Mouse (Mus musculus): ENCODE results near the gene Siae. TPM values are rescaled to one million over a fixed set of nuclear protein-coding genes. Genes with fewer than 3 reads are reported as not detected.
A peak's percentile ranks its signal among the peaks of the same experiment; 100 is the strongest.

Gene Siae
- polyA plus RNA-seq, 1 experiment from 2014 or later: 16.6 TPM

DNA sequence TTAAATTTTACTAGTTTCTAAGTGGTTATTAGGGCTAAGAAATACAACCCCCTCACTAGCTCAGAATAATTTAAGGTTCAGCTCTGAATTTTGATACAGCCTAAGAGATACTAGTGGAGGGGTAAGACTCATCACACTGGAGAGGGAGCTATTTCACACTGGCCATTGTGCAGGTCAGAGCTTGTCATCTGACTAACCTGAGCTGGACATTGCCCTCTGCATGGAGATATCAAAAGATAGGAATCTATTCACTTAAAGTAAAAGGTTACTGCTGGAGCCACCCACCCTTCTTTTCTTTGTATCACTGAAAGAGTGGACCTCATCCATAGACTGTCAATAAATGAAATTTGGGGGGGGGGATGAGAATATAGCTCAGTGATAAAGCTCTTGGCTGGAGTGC is 58.8 kb downstream of the Siae start:
- Histone ChIP-seq H3K4me3 (ENCODE audit: low read length) (peak overlapping the region; percentile 67), H3K36me3 (ENCODE audit: control insufficient read depth, insufficient read depth, low read length) (no peaks in the 10 kb centered on the region), H3K27me3 (replicated peaks; ENCODE audit: control insufficient read depth, insufficient read depth, low read length) (no peaks in the 10 kb centered on the region), H3K4me1 (ENCODE audit: control insufficient read depth, insufficient read depth, low read length) (peaks cover 4% of the 10 kb centered on the region; the same call in 1 of the 2 replicates), H3K27ac (ENCODE audit: low read length) (0 out of 2 replicates have a peak overlapping the region, but pooled peaks have one; percentile 66), H3K9ac (ENCODE audit: low read depth, low read length) (peak overlapping the region; percentile 76; the same call in 1 of the 2 replicates), H3K9me3 (ENCODE audit: control insufficient read depth, low read length) (no peaks in the 10 kb centered on the region), H3K4me2 (ENCODE audit: low read depth, low read length) (peak overlapping the region; percentile 63)
- peak; percentile 29 for ATAC-seq

DNA sequence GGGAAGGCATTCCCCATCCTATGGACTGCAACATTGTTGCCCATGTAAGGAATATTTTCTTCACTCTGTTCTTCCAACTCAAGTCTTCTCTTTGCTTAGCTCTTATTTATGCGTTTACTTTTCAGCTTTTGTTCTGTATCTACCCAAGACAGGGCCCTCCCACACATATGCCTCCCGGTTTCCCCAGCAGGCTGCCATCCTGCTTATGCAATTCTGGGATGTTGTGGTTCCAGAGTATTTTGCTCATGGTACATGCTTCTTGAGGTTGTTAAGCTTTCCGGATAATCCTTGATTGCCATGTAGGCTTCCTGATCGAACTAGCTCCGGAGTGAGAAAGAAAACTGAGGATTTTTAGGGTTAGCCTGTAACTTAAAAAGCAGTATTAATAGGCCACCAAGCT is 59.7 kb downstream of the Siae start:
- 74% methylated on average over 5 of the region's 5 CpGs for WGBS
- Histone ChIP-seq H3K9me3 (ENCODE audit: control insufficient read depth, low read length) (no peaks in the 10 kb centered on the region), H3K4me1 (ENCODE audit: control insufficient read depth, insufficient read depth, low read length) (peaks cover 4% of the 10 kb centered on the region; the same call in 1 of the 2 replicates), H3K27me3 (replicated peaks; ENCODE audit: control insufficient read depth, insufficient read depth, low read length) (no peaks in the 10 kb centered on the region), H3K4me3 (ENCODE audit: low read length) (no peak overlapping the region), H3K9ac (ENCODE audit: low read depth, low read length) (no peak overlapping the region), H3K36me3 (ENCODE audit: control insufficient read depth, insufficient read depth, low read length) (no peaks in the 10 kb centered on the region), H3K4me2 (ENCODE audit: low read depth, low read length) (no peak overlapping the region), H3K27ac (ENCODE audit: low read length) (no peak overlapping the region)
- ATAC-seq: no peak

DNA sequence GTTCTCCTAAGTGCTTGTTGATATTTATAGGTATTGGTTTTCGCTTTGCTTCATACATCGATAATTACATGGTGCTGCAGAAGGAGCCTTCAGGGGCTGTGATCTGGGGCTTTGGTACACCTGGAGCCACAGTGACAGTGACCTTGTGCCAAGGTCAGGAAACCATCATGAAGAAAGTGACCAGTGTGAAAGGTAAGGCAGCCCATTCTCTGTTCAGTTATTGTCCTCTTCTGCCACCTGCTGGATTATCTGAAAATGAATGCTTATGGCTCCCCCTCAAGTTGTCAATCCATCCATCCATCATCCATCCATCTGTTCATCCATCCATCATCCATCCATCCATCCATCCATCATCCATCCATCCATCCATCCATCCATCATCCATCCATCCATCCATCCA is 61.3 kb downstream of the Siae start:
- no peak overlapping the region for H3K4me2 ChIP-seq (ENCODE audit: low read depth, low read length)
- H3K9me3 ChIP-seq (ENCODE audit: control insufficient read depth, low read length): no peaks in the 10 kb centered on the region
- no peaks in the 10 kb centered on the region for H3K27me3 ChIP-seq (replicated peaks; ENCODE audit: control insufficient read depth, insufficient read depth, low read length)
- no peak overlapping the region for H3K9ac ChIP-seq (ENCODE audit: low read depth, low read length)
- no peaks in the 10 kb centered on the region for H3K36me3 ChIP-seq (ENCODE audit: control insufficient read depth, insufficient read depth, low read length)
- H3K4me1 ChIP-seq (ENCODE audit: control insufficient read depth, insufficient read depth, low read length): peaks cover 4% of the 10 kb centered on the region; the same call in 1 of the 2 replicates
- H3K27ac ChIP-seq (ENCODE audit: low read length): no peak overlapping the region
- H3K4me3 ChIP-seq (ENCODE audit: low read length): no peak overlapping the region
- no peak for ATAC-seq
- WGBS: 57% methylated on average over 2 of the region's 2 CpGs

DNA sequence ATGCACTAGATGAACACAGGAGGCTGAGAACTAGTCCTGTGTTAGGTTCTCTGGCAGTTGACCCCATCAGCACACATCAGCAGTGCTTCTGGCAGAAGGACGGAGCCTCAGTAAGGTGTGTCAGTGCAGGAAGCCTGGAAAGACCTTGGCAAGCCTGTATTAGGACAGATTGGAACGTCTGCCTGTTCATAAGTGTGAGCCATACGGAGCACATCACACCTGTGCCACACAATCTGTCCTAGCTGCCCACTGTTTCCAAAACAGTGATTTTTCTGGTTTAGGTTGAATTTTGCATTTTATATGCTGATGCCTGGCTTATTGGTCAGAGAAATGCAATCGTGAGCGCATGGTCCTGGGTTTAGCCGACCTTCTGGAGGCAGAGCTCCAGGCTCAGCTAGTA is 65.8 kb downstream of the Siae start:
- H3K4me2 ChIP-seq (ENCODE audit: low read depth, low read length): no peak overlapping the region
- H3K27me3 ChIP-seq (replicated peaks; ENCODE audit: control insufficient read depth, insufficient read depth, low read length): no peaks in the 10 kb centered on the region
- H3K9ac ChIP-seq (ENCODE audit: low read depth, low read length): no peak overlapping the region
- no peak for ATAC-seq
- 86% methylated on average over 6 of the region's 6 CpGs for WGBS
- H3K36me3 ChIP-seq (ENCODE audit: control insufficient read depth, insufficient read depth, low read length): no peaks in the 10 kb centered on the region
- H3K27ac ChIP-seq (ENCODE audit: low read length): no peak overlapping the region
- no peak overlapping the region for H3K4me3 ChIP-seq (ENCODE audit: low read length)
- H3K9me3 ChIP-seq (ENCODE audit: control insufficient read depth, low read length): no peaks in the 10 kb centered on the region
- H3K4me1 ChIP-seq (ENCODE audit: control insufficient read depth, insufficient read depth, low read length): no peaks in the 10 kb centered on the region

DNA sequence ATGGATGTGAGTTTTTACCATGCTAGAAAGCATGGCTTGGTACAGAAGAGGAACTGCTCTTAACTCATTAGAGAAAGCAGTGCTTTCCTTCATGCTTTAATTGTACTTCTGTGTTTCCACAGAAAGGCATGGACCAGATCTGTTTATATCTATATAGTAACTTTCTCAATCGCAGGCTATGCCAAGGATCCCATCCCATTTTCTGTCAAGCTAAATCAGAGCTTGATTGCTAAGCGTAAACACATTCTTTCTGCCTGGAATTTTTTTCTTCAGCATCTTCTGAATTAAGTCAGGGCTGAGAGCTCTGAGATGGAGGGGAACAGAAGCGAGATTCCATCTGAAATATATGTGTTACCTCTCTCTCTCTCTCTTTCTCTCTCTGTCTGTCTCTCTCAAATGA is 68.5 kb downstream of the Siae start:
- H3K27me3 ChIP-seq (replicated peaks; ENCODE audit: control insufficient read depth, insufficient read depth, low read length): no peaks in the 10 kb centered on the region
- no peak overlapping the region for H3K9ac ChIP-seq (ENCODE audit: low read depth, low read length)
- H3K4me1 ChIP-seq (ENCODE audit: control insufficient read depth, insufficient read depth, low read length): no peaks in the 10 kb centered on the region
- no peak overlapping the region for H3K4me2 ChIP-seq (ENCODE audit: low read depth, low read length)
- 72% methylated on average over 3 of the region's 3 CpGs for WGBS
- no peak for ATAC-seq
- no peak overlapping the region for H3K27ac ChIP-seq (ENCODE audit: low read length)
- H3K36me3 ChIP-seq (ENCODE audit: control insufficient read depth, insufficient read depth, low read length): no peaks in the 10 kb centered on the region
- H3K9me3 ChIP-seq (ENCODE audit: control insufficient read depth, low read length): no peaks in the 10 kb centered on the region
- H3K4me3 ChIP-seq (ENCODE audit: low read length): no peak overlapping the region

DNA sequence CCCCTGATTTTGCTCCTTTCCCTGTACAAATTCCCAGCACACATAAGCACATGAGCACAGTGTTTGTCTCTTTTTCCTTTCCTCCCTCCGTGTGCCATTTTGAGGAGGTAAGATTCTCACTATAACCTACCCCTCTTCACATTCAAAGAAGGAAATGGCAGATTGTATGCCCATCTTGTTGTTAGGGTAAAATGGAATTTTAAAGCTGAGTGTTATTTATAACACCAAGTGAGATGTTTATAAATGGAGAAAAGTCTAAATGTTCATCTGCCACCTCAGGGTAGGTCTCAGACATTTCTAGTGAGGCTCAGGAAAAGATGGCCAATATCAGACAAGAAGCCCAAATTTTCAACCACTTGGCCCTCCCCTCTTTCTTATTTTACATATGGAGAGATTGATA is 69.0 kb downstream of the Siae start:
- ATAC-seq: no peak
- Histone ChIP-seq H3K4me1 (ENCODE audit: control insufficient read depth, insufficient read depth, low read length) (no peaks in the 10 kb centered on the region), H3K27me3 (replicated peaks; ENCODE audit: control insufficient read depth, insufficient read depth, low read length) (no peaks in the 10 kb centered on the region), H3K9ac (ENCODE audit: low read depth, low read length) (no peak overlapping the region), H3K4me2 (ENCODE audit: low read depth, low read length) (no peak overlapping the region), H3K36me3 (ENCODE audit: control insufficient read depth, insufficient read depth, low read length) (no peaks in the 10 kb centered on the region), H3K9me3 (ENCODE audit: control insufficient read depth, low read length) (no peaks in the 10 kb centered on the region), H3K4me3 (ENCODE audit: low read length) (no peak overlapping the region), H3K27ac (ENCODE audit: low read length) (no peak overlapping the region)
- WGBS: 87% methylated on average over 1 of the region's 1 CpGs

DNA sequence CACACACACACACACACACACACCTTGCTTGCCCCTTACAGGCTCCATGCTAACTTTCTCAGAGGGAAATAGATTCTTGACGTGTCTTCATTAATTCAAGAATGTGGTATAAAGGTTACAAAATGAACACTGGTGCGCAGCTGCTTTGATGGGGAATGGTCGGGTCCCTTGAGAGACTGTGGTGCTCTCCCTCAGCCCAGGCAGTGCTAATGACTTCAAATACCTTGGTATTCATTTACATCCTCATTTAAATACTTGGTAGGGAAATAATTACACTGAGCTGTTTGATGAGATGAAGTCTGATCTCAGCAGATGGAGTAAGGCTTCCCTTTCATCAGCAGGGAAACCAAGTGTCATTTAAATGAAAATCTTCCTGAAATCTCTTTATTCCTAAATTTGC is 69.6 kb downstream of the Siae start:
- no peaks in the 10 kb centered on the region for H3K27me3 ChIP-seq (replicated peaks; ENCODE audit: control insufficient read depth, insufficient read depth, low read length)
- WGBS: 68% methylated on average over 3 of the region's 3 CpGs
- ATAC-seq: no peak
- no peaks in the 10 kb centered on the region for H3K4me1 ChIP-seq (ENCODE audit: control insufficient read depth, insufficient read depth, low read length)
- H3K9me3 ChIP-seq (ENCODE audit: control insufficient read depth, low read length): no peaks in the 10 kb centered on the region
- H3K4me3 ChIP-seq (ENCODE audit: low read length): no peak overlapping the region
- no peak overlapping the region for H3K4me2 ChIP-seq (ENCODE audit: low read depth, low read length)
- no peaks in the 10 kb centered on the region for H3K36me3 ChIP-seq (ENCODE audit: control insufficient read depth, insufficient read depth, low read length)
- H3K27ac ChIP-seq (ENCODE audit: low read length): no peak overlapping the region
- H3K9ac ChIP-seq (ENCODE audit: low read depth, low read length): no peak overlapping the region

DNA sequence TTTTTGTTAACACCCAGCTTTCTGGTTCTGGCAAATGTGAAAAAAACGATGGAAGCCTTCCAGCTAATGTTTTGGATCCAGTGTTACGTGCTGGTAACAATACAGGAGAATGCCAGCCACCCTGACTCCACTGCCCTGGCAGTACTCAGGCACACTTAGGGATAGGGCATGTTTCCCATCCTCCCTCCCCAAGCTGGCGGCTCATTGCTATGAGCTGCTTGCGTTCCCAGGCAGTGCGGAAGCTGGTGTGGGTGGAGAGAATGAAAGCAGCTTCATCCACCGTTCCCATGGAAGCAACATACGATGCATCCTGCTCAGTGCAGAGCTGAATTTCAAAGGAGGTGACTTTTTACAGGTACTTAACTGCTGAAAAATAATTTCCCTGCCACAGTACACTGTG is 70.1 kb downstream of the Siae start:
- H3K9ac ChIP-seq (ENCODE audit: low read depth, low read length): no peak overlapping the region
- no peak overlapping the region for H3K4me2 ChIP-seq (ENCODE audit: low read depth, low read length)
- H3K9me3 ChIP-seq (ENCODE audit: control insufficient read depth, low read length): no peaks in the 10 kb centered on the region
- no peak overlapping the region for H3K27ac ChIP-seq (ENCODE audit: low read length)
- H3K36me3 ChIP-seq (ENCODE audit: control insufficient read depth, insufficient read depth, low read length): no peaks in the 10 kb centered on the region
- no peaks in the 10 kb centered on the region for H3K27me3 ChIP-seq (replicated peaks; ENCODE audit: control insufficient read depth, insufficient read depth, low read length)
- 51% methylated on average over 7 of the region's 7 CpGs for WGBS
- no peaks in the 10 kb centered on the region for H3K4me1 ChIP-seq (ENCODE audit: control insufficient read depth, insufficient read depth, low read length)
- ATAC-seq: peak; percentile 52
- no peak overlapping the region for H3K4me3 ChIP-seq (ENCODE audit: low read length)

DNA sequence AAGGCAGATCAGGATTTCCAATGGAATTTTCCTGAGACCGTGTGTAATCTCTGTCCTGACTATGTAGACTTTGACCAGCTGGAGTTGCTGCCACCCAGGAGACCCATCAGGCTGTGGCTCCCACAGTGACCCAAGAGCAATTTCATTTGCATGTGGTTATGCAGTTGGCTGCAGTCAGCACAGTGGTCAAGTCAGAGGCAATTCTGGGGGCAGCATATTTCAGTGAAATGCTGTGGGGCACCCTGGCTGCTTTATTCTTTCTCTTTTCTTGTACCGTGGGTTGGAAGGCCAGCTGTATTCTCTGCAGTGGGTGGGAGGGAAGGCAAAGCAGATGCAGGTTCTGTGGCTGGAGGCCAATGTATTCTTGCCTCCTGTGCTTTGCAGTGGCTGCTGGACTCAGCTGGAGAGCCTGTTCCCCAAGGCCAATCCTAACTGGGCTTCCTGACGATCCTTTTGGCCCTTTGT is 70.6 kb downstream of the Siae start:
- no peak overlapping the region for H3K4me3 ChIP-seq (ENCODE audit: low read length)
- no peak overlapping the region for H3K27ac ChIP-seq (ENCODE audit: low read length)
- no peaks in the 10 kb centered on the region for H3K36me3 ChIP-seq (ENCODE audit: control insufficient read depth, insufficient read depth, low read length)
- ATAC-seq: peak; percentile 87
- 16% methylated on average over 3 of the region's 3 CpGs for WGBS
- H3K4me2 ChIP-seq (ENCODE audit: low read depth, low read length): no peak overlapping the region
- H3K9me3 ChIP-seq (ENCODE audit: control insufficient read depth, low read length): no peaks in the 10 kb centered on the region
- no peak overlapping the region for H3K9ac ChIP-seq (ENCODE audit: low read depth, low read length)
- H3K4me1 ChIP-seq (ENCODE audit: control insufficient read depth, insufficient read depth, low read length): no peaks in the 10 kb centered on the region
- H3K27me3 ChIP-seq (replicated peaks; ENCODE audit: control insufficient read depth, insufficient read depth, low read length): no peaks in the 10 kb centered on the region

DNA sequence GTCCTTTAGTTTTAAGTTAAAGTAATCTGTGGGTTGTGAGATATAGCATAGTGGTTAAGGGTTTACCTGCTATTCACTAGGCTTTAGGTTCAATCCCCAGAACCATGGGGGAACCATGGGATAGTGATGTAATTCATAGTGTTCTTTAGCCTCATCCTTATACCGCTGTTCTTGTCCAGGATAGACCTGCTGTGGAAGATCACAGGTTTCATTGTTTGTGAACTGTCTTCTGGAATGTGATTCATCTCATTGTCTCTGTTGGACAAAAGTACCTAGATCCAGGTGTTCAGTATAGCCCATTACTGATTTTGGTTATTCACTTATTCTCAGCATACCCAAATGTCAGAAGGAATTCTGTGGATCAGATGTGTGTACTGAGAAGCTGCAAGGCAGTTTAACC is 71.8 kb downstream of the Siae start:
- Histone ChIP-seq H3K36me3 (ENCODE audit: control insufficient read depth, insufficient read depth, low read length) (no peaks in the 10 kb centered on the region), H3K27me3 (replicated peaks; ENCODE audit: control insufficient read depth, insufficient read depth, low read length) (no peaks in the 10 kb centered on the region), H3K4me2 (ENCODE audit: low read depth, low read length) (no peak overlapping the region), H3K9ac (ENCODE audit: low read depth, low read length) (no peak overlapping the region), H3K4me3 (ENCODE audit: low read length) (no peak overlapping the region), H3K4me1 (ENCODE audit: control insufficient read depth, insufficient read depth, low read length) (no peaks in the 10 kb centered on the region), H3K27ac (ENCODE audit: low read length) (no peak overlapping the region), H3K9me3 (ENCODE audit: control insufficient read depth, low read length) (no peaks in the 10 kb centered on the region)
- WGBS: 98% methylated on average over 1 of the region's 1 CpGs
- ATAC-seq: no peak
